Mouse (Mus musculus) embryonic fibroblast, embryonic 13.5 days (primary cell): ENCODE measurements around the gene Wdr61.

Experiments
- CTCF ChIP-seq: IDR thresholded peaks from 2 replicates; pipeline ENCODE4 v1.5.1; 2011; ENCODE audit warnings: mild to moderate bottlenecking, control low read depth, low read length, moderate library complexity, borderline replicate concordance; ENCODE audit not compliant: insufficient read depth
- POLR2A ChIP-seq: IDR thresholded peaks from 2 replicates; pipeline ENCODE4 v1.6.1; 2011; ENCODE audit warnings: low read depth, mild to moderate bottlenecking, control low read depth, low read length, moderate library complexity

GRCm38 (mm10) chr9:54750215-54750981, 16.1 kb upstream of the Wdr61 start:
- TF ChIP-seq CTCF (no peak), POLR2A (no peak)
